Mouse (Mus musculus): ENCODE measurements at regions not wholly inside any gene's neighbourhood (a gene's known extent, or its start where the extent isn't known, plus 50 kb on each side); places are given as distances from the start of the nearest gene placed in this dataset.

GRCm38 (mm10) chr10:109129068-109129467 lies 118.3 kb upstream of the Syt1 start:
- no peak for TF ChIP-seq CTCF (IDR thresholded peaks at IDR 0.05; ENCODE audit: borderline replicate concordance, insufficient read depth, low read length)
- TF ChIP-seq POLR2A (IDR thresholded peaks at IDR 0.05; ENCODE audit: low read depth, low read length): no peak

Measured in embryonic fibroblast, embryonic 13.5 days (primary cell).